Mouse (Mus musculus) naive thymus-derived CD4-positive, alpha-beta T cell, adult 2 months (primary cell): ENCODE data around the gene Ctnna2.

Experiments
- DNase-seq: peaks from one replicate; pipeline ENCODE4 v3.0.0-alpha.2; 2011; ENCODE audit warnings: low read depth

Gene Ctnna2

GRCm38 (mm10) chr6:77257358-77258105, 722.0 kb downstream of the Ctnna2 start:
- no peak for DNase-seq

- no peak for DNase-seq
Observed at GRCm38 (mm10) chr6:77256348-77256747, 723.2 kb downstream of the Ctnna2 start.

GRCm38 (mm10) chr6:77253480-77253879, 726.0 kb downstream of the Ctnna2 start:
- DNase-seq: no peak

- no peak for DNase-seq
Observed at GRCm38 (mm10) chr6:77243541-77244231, 735.8 kb downstream of the Ctnna2 start.

GRCm38 (mm10) chr6:77242601-77243406, 736.7 kb downstream of the Ctnna2 start, which contains the start of gene Lrrtm1:
Lrrtm1 (plus strand) TSS chr6:77242689.
- no peak for DNase-seq

- DNase-seq: no peak
Observed at GRCm38 (mm10) chr6:77240426-77240825, 739.1 kb downstream of the Ctnna2 start.

GRCm38 (mm10) chr6:77222849-77223638, 756.5 kb downstream of the Ctnna2 start:
- no peak for DNase-seq

- DNase-seq: no peak
Observed at GRCm38 (mm10) chr6:77220776-77221175, 758.7 kb downstream of the Ctnna2 start.

GRCm38 (mm10) chr6:77218875-77219274, 760.6 kb downstream of the Ctnna2 start:
- DNase-seq: no peak

- DNase-seq: no peak
Observed at GRCm38 (mm10) chr6:77215322-77215721, 764.2 kb downstream of the Ctnna2 start.

- no peak for DNase-seq
Observed at GRCm38 (mm10) chr6:77213757-77214409, 765.6 kb downstream of the Ctnna2 start.

- no peak for DNase-seq
Observed at GRCm38 (mm10) chr6:77209929-77210328, 769.6 kb downstream of the Ctnna2 start.

- DNase-seq: no peak
Observed at GRCm38 (mm10) chr6:77209183-77209582, 770.3 kb downstream of the Ctnna2 start.

GRCm38 (mm10) chr6:77199375-77199774, 780.1 kb downstream of the Ctnna2 start:
- no peak for DNase-seq

- DNase-seq: no peak
Observed at GRCm38 (mm10) chr6:77196650-77197049, 782.8 kb downstream of the Ctnna2 start.

- no peak for DNase-seq
Observed at GRCm38 (mm10) chr6:77191635-77192034, 787.9 kb downstream of the Ctnna2 start.

GRCm38 (mm10) chr6:77188628-77189027, 790.9 kb downstream of the Ctnna2 start:
- DNase-seq: no peak

GRCm38 (mm10) chr6:77185751-77186150, 793.7 kb downstream of the Ctnna2 start:
- DNase-seq: no peak

GRCm38 (mm10) chr6:77184896-77185295, 794.6 kb downstream of the Ctnna2 start:
- DNase-seq: no peak

- no peak for DNase-seq
Observed at GRCm38 (mm10) chr6:77175764-77176163, 803.7 kb downstream of the Ctnna2 start.

- DNase-seq: no peak
Observed at GRCm38 (mm10) chr6:77157028-77157427, 822.5 kb downstream of the Ctnna2 start.
